Mouse (Mus musculus): ENCODE measurements around the gene Hnrnpab. TPM values are rescaled to one million over a fixed set of nuclear protein-coding genes. Genes with fewer than 3 reads are reported as not detected.

The Hnrnpab gene
- total and polyA plus RNA-seq, 3 experiments, result 266 to 294 (median 286) TPM

GRCm38 (mm10) chr11:51605602-51606446 is 823 bp downstream of the Hnrnpab start:
- DNase-seq, result peak; percentile 96

GRCm38 (mm10) chr11:51602253-51602652 is 4.4 kb downstream of the Hnrnpab start:
- DNase-seq, result no peak

- no peak for DNase-seq
Measured at GRCm38 (mm10) chr11:51597553-51597952, 9.1 kb downstream of the Hnrnpab start.

- DNase-seq, result no peak
Measured at GRCm38 (mm10) chr11:51595459-51596083, 11.1 kb downstream of the Hnrnpab start.

GRCm38 (mm10) chr11:51594715-51595350 is 11.8 kb downstream of the Hnrnpab start:
- DNase-seq, result no peak

GRCm38 (mm10) chr11:51593849-51594248 is 12.8 kb downstream of the Hnrnpab start:
- no peak for DNase-seq

GRCm38 (mm10) chr11:51593368-51593767 is 13.3 kb downstream of the Hnrnpab start:
- DNase-seq, result no peak

- DNase-seq, result no peak
Measured at GRCm38 (mm10) chr11:51591915-51592314, 14.7 kb downstream of the Hnrnpab start.

- DNase-seq, result no peak
Measured at GRCm38 (mm10) chr11:51591168-51591567, 15.5 kb downstream of the Hnrnpab start.

- no peak for DNase-seq
Measured at GRCm38 (mm10) chr11:51590002-51590401, 16.6 kb downstream of the Hnrnpab start.

GRCm38 (mm10) chr11:51588833-51589232 is 17.8 kb downstream of the Hnrnpab start:
- DNase-seq, result no peak

GRCm38 (mm10) chr11:51587059-51587458 is 19.6 kb downstream of the Hnrnpab start:
- DNase-seq, result no peak

GRCm38 (mm10) chr11:51586411-51586810 is 20.2 kb downstream of the Hnrnpab start:
- DNase-seq, result no peak

- no peak for DNase-seq
Measured at GRCm38 (mm10) chr11:51585608-51586252, 20.9 kb downstream of the Hnrnpab start.

- DNase-seq, result peak; percentile 99
Measured at GRCm38 (mm10) chr11:51584431-51585248, 22.0 kb downstream of the Hnrnpab start, which contains the start of gene Phykpl. Gene Phykpl (plus strand): TSS chr11:51584757.

- no peak for DNase-seq
Measured at GRCm38 (mm10) chr11:51584057-51584430, 22.6 kb downstream of the Hnrnpab start.

GRCm38 (mm10) chr11:51582713-51583112 is 23.9 kb downstream of the Hnrnpab start:
- DNase-seq, result peak; percentile 91

- no peak for DNase-seq
Measured at GRCm38 (mm10) chr11:51579024-51579423, 27.6 kb downstream of the Hnrnpab start.

- no peak for DNase-seq
Measured at GRCm38 (mm10) chr11:51577587-51577986, 29.1 kb downstream of the Hnrnpab start.

GRCm38 (mm10) chr11:51576454-51576853 is 30.2 kb downstream of the Hnrnpab start:
- no peak for DNase-seq

GRCm38 (mm10) chr11:51568801-51569200 is 37.8 kb downstream of the Hnrnpab start:
- no peak for DNase-seq
